Mouse (Mus musculus): ENCODE results near the gene Pheta2. TPM values are rescaled to one million over a fixed set of nuclear protein-coding genes. Genes with fewer than 3 reads are reported as not detected.
A peak's percentile ranks its signal among the peaks of the same experiment; 100 is the strongest.

Gene Pheta2
- polyA plus RNA-seq, 1 experiment: 22.5 TPM

- peaks cover 6% of the 10 kb centered on the region; the same call in 1 of the 2 replicates for H3K4me1 ChIP-seq (ENCODE audit: control insufficient read depth, insufficient read depth, low read length)
- TF ChIP-seq POLR2A (IDR thresholded peaks at IDR 0.05; ENCODE audit: borderline replicate concordance, control insufficient read depth, low read depth, low read length) (no peak), CTCF (IDR thresholded peaks at IDR 0.05; ENCODE audit: control insufficient read depth, insufficient read depth, low read length) (no peak)
- H3K4me3 ChIP-seq (replicated peaks; ENCODE audit: control insufficient read depth, low read depth, low read length): peak overlapping the region; percentile 66
- peak overlapping the region; percentile 96 for H3K27ac ChIP-seq (ENCODE audit: control insufficient read depth, insufficient read depth, low read depth, low read length, poor library complexity)
- 40% methylated on average over 21 of the region's 21 CpGs for WGBS
Observed at GRCm38 (mm10) chr15:82340414-82341035, 1.8 kb downstream of the Pheta2 start.

GRCm38 (mm10) chr15:82341036-82341501, 2.3 kb downstream of the Pheta2 start:
- H3K27ac ChIP-seq (ENCODE audit: control insufficient read depth, insufficient read depth, low read depth, low read length, poor library complexity): peak overlapping the region; percentile 96
- H3K4me3 ChIP-seq (replicated peaks; ENCODE audit: control insufficient read depth, low read depth, low read length): peak overlapping the region; percentile 66
- TF ChIP-seq POLR2A (IDR thresholded peaks at IDR 0.05; ENCODE audit: borderline replicate concordance, control insufficient read depth, low read depth, low read length) (peak; percentile 81; the same call in 1 of the 2 replicates), CTCF (IDR thresholded peaks at IDR 0.05; ENCODE audit: control insufficient read depth, insufficient read depth, low read length) (no peak)
- H3K4me1 ChIP-seq (ENCODE audit: control insufficient read depth, insufficient read depth, low read length): peaks cover 6% of the 10 kb centered on the region; the same call in 1 of the 2 replicates
- WGBS: 3% methylated on average over 40 of the region's 40 CpGs

GRCm38 (mm10) chr15:82341675-82342542, 3.2 kb downstream of the Pheta2 start:
- 11% methylated on average over 15 of the region's 15 CpGs for WGBS
- TF ChIP-seq CTCF (IDR thresholded peaks at IDR 0.05; ENCODE audit: control insufficient read depth, insufficient read depth, low read length) (no peak), POLR2A (IDR thresholded peaks at IDR 0.05; ENCODE audit: borderline replicate concordance, control insufficient read depth, low read depth, low read length) (0 out of 2 replicates have a peak, but pooled peaks have one; percentile 36)

GRCm38 (mm10) chr15:82342543-82342935, 3.8 kb downstream of the Pheta2 start:
- Histone ChIP-seq H3K4me3 (replicated peaks; ENCODE audit: control insufficient read depth, low read depth, low read length) (peak overlapping the region; percentile 16), H3K27ac (ENCODE audit: control insufficient read depth, insufficient read depth, low read depth, low read length, poor library complexity) (peak overlapping the region; percentile 94), H3K4me1 (ENCODE audit: control insufficient read depth, insufficient read depth, low read length) (peaks cover 7% of the 10 kb centered on the region; the same call in 1 of the 2 replicates)
- TF ChIP-seq POLR2A (IDR thresholded peaks at IDR 0.05; ENCODE audit: borderline replicate concordance, control insufficient read depth, low read depth, low read length) (no peak), CTCF (IDR thresholded peaks at IDR 0.05; ENCODE audit: control insufficient read depth, insufficient read depth, low read length) (no peak)
- WGBS: 65% methylated on average over 5 of the region's 5 CpGs

More at GRCm38 (mm10) chr15:82341675-82342542, 3.2 kb downstream of the Pheta2 start:
- H3K4me1 ChIP-seq (ENCODE audit: control insufficient read depth, insufficient read depth, low read length): peaks cover 6% of the 10 kb centered on the region; the same call in 1 of the 2 replicates
- H3K27ac ChIP-seq (ENCODE audit: control insufficient read depth, insufficient read depth, low read depth, low read length, poor library complexity): peak overlapping the region; percentile 96
- peak overlapping the region; percentile 66 for H3K4me3 ChIP-seq (replicated peaks; ENCODE audit: control insufficient read depth, low read depth, low read length)

- Histone ChIP-seq H3K27ac (ENCODE audit: control insufficient read depth, insufficient read depth, low read depth, low read length, poor library complexity) (peak overlapping the region; percentile 42), H3K4me3 (replicated peaks; ENCODE audit: control insufficient read depth, low read depth, low read length) (peak overlapping the region; percentile 23), H3K4me1 (ENCODE audit: control insufficient read depth, insufficient read depth, low read length) (peaks cover 11% of the 10 kb centered on the region; the same call in 1 of the 2 replicates)
- 82% methylated on average over 27 of the region's 27 CpGs for WGBS
- no peak for TF ChIP-seq CTCF (IDR thresholded peaks at IDR 0.05; ENCODE audit: control insufficient read depth, insufficient read depth, low read length)
- TF ChIP-seq POLR2A (IDR thresholded peaks at IDR 0.05; ENCODE audit: borderline replicate concordance, control insufficient read depth, low read depth, low read length): no peak
Observed at GRCm38 (mm10) chr15:82343368-82344287, 4.9 kb downstream of the Pheta2 start.

- Histone ChIP-seq H3K27ac (ENCODE audit: control insufficient read depth, insufficient read depth, low read depth, low read length, poor library complexity) (peak overlapping the region; percentile 26), H3K4me3 (replicated peaks; ENCODE audit: control insufficient read depth, low read depth, low read length) (no peak overlapping the region)
Observed at GRCm38 (mm10) chr15:82344971-82345370, 6.2 kb downstream of the Pheta2 start.

GRCm38 (mm10) chr15:82345820-82346470, 7.2 kb downstream of the Pheta2 start:
- Histone ChIP-seq H3K4me1 (ENCODE audit: control insufficient read depth, insufficient read depth, low read length) (peaks cover 10% of the 10 kb centered on the region; the same call in 1 of the 2 replicates), H3K4me3 (replicated peaks; ENCODE audit: control insufficient read depth, low read depth, low read length) (peak overlapping the region; percentile 83), H3K27ac (ENCODE audit: control insufficient read depth, insufficient read depth, low read depth, low read length, poor library complexity) (peak overlapping the region; percentile 94)
- no peak; the same call in 1 of the 2 replicates for TF ChIP-seq CTCF (IDR thresholded peaks at IDR 0.05; ENCODE audit: control insufficient read depth, insufficient read depth, low read length)
- TF ChIP-seq POLR2A (IDR thresholded peaks at IDR 0.05; ENCODE audit: borderline replicate concordance, control insufficient read depth, low read depth, low read length): peak; percentile 75; the same call in 1 of the 2 replicates
- under 1% methylated on average over 51 of the region's 51 CpGs for WGBS

More at GRCm38 (mm10) chr15:82344971-82345370, 6.2 kb downstream of the Pheta2 start:
- H3K4me1 ChIP-seq (ENCODE audit: control insufficient read depth, insufficient read depth, low read length): peaks cover 10% of the 10 kb centered on the region; the same call in 1 of the 2 replicates
- WGBS: 73% methylated on average over 6 of the region's 6 CpGs
- no peak for TF ChIP-seq CTCF (IDR thresholded peaks at IDR 0.05; ENCODE audit: control insufficient read depth, insufficient read depth, low read length)
- TF ChIP-seq POLR2A (IDR thresholded peaks at IDR 0.05; ENCODE audit: borderline replicate concordance, control insufficient read depth, low read depth, low read length): no peak

All from bone marrow, adult 2 months (tissue).